Mouse (Mus musculus): ENCODE measurements around the gene Ttll2.
"Not testable (repeated sequence)": the region's sequence is repeated elsewhere in the genome, so short reads cannot be mapped to it uniquely, and the experiment has no call there.

DNA sequence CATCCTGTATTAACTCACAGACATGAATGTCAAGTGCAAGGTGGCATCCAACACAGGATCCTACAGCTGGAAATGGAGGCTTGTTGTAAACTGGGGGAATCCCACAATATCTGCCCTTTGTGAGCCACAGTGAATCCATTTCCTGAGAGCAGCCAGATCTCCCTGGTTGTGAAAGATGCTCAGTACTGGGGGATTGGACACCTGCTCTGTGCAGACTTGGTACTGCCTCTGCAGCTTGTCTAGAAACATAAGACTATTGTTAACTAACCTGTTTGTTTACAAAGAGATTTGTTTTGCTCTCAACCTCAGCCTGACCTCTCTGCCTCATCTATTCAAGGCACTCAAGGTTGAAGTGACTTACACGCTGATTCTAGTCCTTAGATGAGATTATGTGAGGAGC, 13.8 kb upstream of the Ttll2 start:
- not testable (repeated sequence) for TF ChIP-seq POLR2A (IDR thresholded peaks at IDR 0.05; ENCODE audit: insufficient read length, low read depth); USF1 (IDR thresholded peaks at IDR 0.05; ENCODE audit: low read depth); CEBPB (IDR thresholded peaks at IDR 0.05; ENCODE audit: insufficient read depth, poor library complexity, severe bottlenecking); E2F4 (IDR thresholded peaks at IDR 0.05; ENCODE audit: insufficient read depth)

Measured in myocyte (in vitro differentiated cells).